Mouse (Mus musculus): ENCODE measurements around the gene Ap1m2.

DNA sequence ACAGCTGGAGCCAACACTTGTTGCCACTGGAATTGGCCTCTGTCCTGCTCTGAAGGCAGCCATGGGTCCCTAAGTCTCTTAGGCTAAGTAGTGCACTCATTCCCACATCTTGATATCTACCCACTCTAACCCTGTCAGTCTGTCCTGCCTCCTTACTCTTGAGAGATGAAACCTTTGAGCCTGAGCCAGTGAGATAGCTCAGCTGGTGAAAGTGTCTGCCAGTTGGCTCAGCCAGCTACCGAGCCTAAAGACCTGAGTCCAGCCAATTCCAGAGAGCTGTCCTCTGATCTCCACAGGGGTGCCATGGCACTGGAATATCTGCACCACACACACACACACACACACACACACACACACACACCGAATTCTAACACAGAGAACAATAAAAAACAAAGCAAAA, 61.6 kb downstream of the Ap1m2 start:
- TF ChIP-seq GATA1 (IDR thresholded peaks at IDR 0.05; ENCODE audit: borderline replicate concordance, low read length) (no peak), CTCF (IDR thresholded peaks at IDR 0.05; ENCODE audit: low read depth, low read length) (no peak), GATA2 (IDR thresholded peaks at IDR 0.05; ENCODE audit: borderline replicate concordance, low read depth, low read length) (no peak), TAL1 (conservative IDR thresholded peaks at IDR 0.05; ENCODE audit: low read depth, low read length) (no peak), POLR2AphosphoS5 (IDR thresholded peaks at IDR 0.05; ENCODE audit: insufficient replicate concordance, low read depth, low read length) (no peak)
